Mouse (Mus musculus) limb, embryonic 14.5 days (tissue): ENCODE measurements around the gene Slc25a26. TPM values are rescaled to one million over a fixed set of nuclear protein-coding genes. Genes with fewer than 3 reads are reported as not detected.
"Not testable (repeated sequence)": the region's sequence is repeated elsewhere in the genome, so short reads cannot be mapped to it uniquely, and the experiment has no call there.

Experiments used
- ATAC-seq: fragments of 200-750 bp; cut with Nextera tagmentation; 2 replicates; pipeline ENCODE4 v1.8.0; 2017; ENCODE audit warnings: low read depth, moderate number of reproducible peaks, moderate TSS enrichment; ENCODE audit not compliant: low FRiP score
- DNase-seq: peaks from one replicate; pipeline ENCODE4 v3.0.0-alpha.2; 2015; ENCODE audit warnings: low spot score
- H3K27ac ChIP-seq: fragments of 300-500 bp; sonication (generic); replicated peaks from 2 replicates; pipeline ENCODE4 v1.5.1; 2014; ENCODE audit warnings: low read depth, mild to moderate bottlenecking, low read length, moderate library complexity, mixed read lengths
- H3K27me3 ChIP-seq: fragments of 300-500 bp; sonication (generic); 2 replicates; pipeline ENCODE4 v1.6.1; 2014; ENCODE audit warnings: low read length, mixed read lengths; ENCODE audit not compliant: control insufficient read depth, insufficient read depth
- H3K36me3 ChIP-seq: fragments of 300-500 bp; sonication (generic); 2 replicates; pipeline ENCODE4 v1.6.1; 2014; ENCODE audit warnings: mild to moderate bottlenecking, low read length, moderate library complexity, mixed read lengths; ENCODE audit not compliant: control insufficient read depth, insufficient read depth
- H3K4me1 ChIP-seq: fragments of 300-500 bp; sonication (generic); 2 replicates; pipeline ENCODE4 v1.6.1; 2014; ENCODE audit warnings: antibody characterized with exemption, low read length, mixed read lengths; ENCODE audit not compliant: control insufficient read depth, insufficient read depth
- H3K4me2 ChIP-seq: fragments of 300-500 bp; sonication (generic); replicated peaks from 2 replicates; pipeline ENCODE4 v1.6.1; 2014; ENCODE audit warnings: low read depth, mild to moderate bottlenecking, low read length, moderate library complexity; ENCODE audit not compliant: severe bottlenecking
- H3K4me3 ChIP-seq: fragments of 300-500 bp; sonication (generic); replicated peaks from 2 replicates; pipeline ENCODE4 v1.5.1; 2014; ENCODE audit warnings: low read length
- H3K9ac ChIP-seq: fragments of 300-500 bp; sonication (generic); 2 replicates; pipeline ENCODE4 v1.6.1; 2014; ENCODE audit warnings: mild to moderate bottlenecking, low read depth, low read length, moderate library complexity; ENCODE audit not compliant: severe bottlenecking
- H3K9me3 ChIP-seq: fragments of 300-500 bp; sonication (generic); 2 replicates; pipeline ENCODE4 v1.6.1; 2016; ENCODE audit warnings: low read length; ENCODE audit not compliant: control insufficient read depth
- POLR2A ChIP-seq: fragments of 200-500 bp; IDR thresholded peaks from 2 replicates; pipeline ENCODE4 v1.8.0; 2012; ENCODE audit warnings: inconsistent platforms, mild to moderate bottlenecking, moderate library complexity, borderline replicate concordance; ENCODE audit not compliant: insufficient read depth, insufficient read length; ENCODE audit errors: extremely low read depth
- WGBS: fragments of 180-500 bp; shearing (Covaris S2); extraction: QIAGEN DNeasy Blood & Tissue Kit; methylation state at CpG from one replicate; pipeline ENCODE4 v1.1.7; 2014; 5-methylcytosine and 5-hydroxymethylcytosine counted together
- polyA plus RNA-seq, 2 experiments: library from polyadenylated mRNA; depleted of rRNA in 1 of 2; stranded (reverse) in 1 of 2; unstranded in 1 of 2; fragments of >200 nt; fragmentation: Nextera tagmentation in 1 of 2; extraction: Ambion mirVana in 1 of 2; gene quantifications; 2 replicates each; pipeline versions ENCODE4 v1.2.1 to v1.2.3; 2012 to 2014

The Slc25a26 gene
- polyA plus RNA-seq, 2 experiments, result 7.1 to 9.3 TPM

- Histone ChIP-seq H3K4me1 (no peaks in the 10 kb centered on the region), H3K27me3 (no peaks in the 10 kb centered on the region), H3K4me2 (no peak overlapping the region), H3K9me3 (0 out of 2 replicates have a peak, but pooled peaks cover 2% of the 10 kb centered on the region), H3K27ac (no peak overlapping the region), H3K4me3 (no peak overlapping the region), H3K36me3 (no peaks in the 10 kb centered on the region), H3K9ac (no peak overlapping the region)
- TF ChIP-seq POLR2A, result no peak
- no peak for ATAC-seq
- no peak for DNase-seq
- WGBS, result 90% methylated on average over 5 of the region's 5 CpGs
These were observed 53.0 kb downstream of the Slc25a26 start for GRCm38 (mm10) chr6:94553085-94553484.

GRCm38 (mm10) chr6:94558603-94559002 lies 58.5 kb downstream of the Slc25a26 start:
- not testable (repeated sequence) for H3K9ac ChIP-seq, H3K9me3 ChIP-seq, ATAC-seq, H3K4me3 ChIP-seq, DNase-seq, H3K36me3 ChIP-seq, H3K4me2 ChIP-seq, H3K4me1 ChIP-seq, H3K27me3 ChIP-seq, H3K27ac ChIP-seq
- WGBS, result 65% methylated on average over 1 of the region's 1 CpGs

- Histone ChIP-seq H3K27ac (no peak overlapping the region), H3K4me2 (no peak overlapping the region), H3K27me3 (no peaks in the 10 kb centered on the region), H3K9ac (no peak overlapping the region), H3K9me3 (no peaks in the 10 kb centered on the region), H3K4me3 (no peak overlapping the region), H3K36me3 (no peaks in the 10 kb centered on the region), H3K4me1 (no peaks in the 10 kb centered on the region)
- TF ChIP-seq POLR2A, result no peak
- ATAC-seq, result no peak
- no peak for DNase-seq
- WGBS, result 82% methylated on average over 1 of the region's 1 CpGs
These were observed 60.8 kb downstream of the Slc25a26 start for GRCm38 (mm10) chr6:94560896-94561295.

- H3K27ac ChIP-seq, result no peak overlapping the region
- ATAC-seq (no peak), DNase-seq (no peak)
- no peak overlapping the region for H3K4me2 ChIP-seq
- WGBS, result 24% methylated on average over 1 of the region's 1 CpGs
- no peak overlapping the region for H3K9ac ChIP-seq
- no peaks in the 10 kb centered on the region for H3K36me3 ChIP-seq
- no peak for TF ChIP-seq POLR2A
- H3K4me1 ChIP-seq, result no peaks in the 10 kb centered on the region
- H3K9me3 ChIP-seq, result no peaks in the 10 kb centered on the region
- H3K4me3 ChIP-seq, result no peak overlapping the region
- no peaks in the 10 kb centered on the region for H3K27me3 ChIP-seq
These were observed 61.2 kb downstream of the Slc25a26 start for GRCm38 (mm10) chr6:94561346-94561745.

GRCm38 (mm10) chr6:94563203-94563940 lies 63.2 kb downstream of the Slc25a26 start:
- no peak for DNase-seq
- WGBS, result 47% methylated on average over 8 of the region's 8 CpGs

More at GRCm38 (mm10) chr6:94563203-94563940, 63.2 kb downstream of the Slc25a26 start:
- Histone ChIP-seq H3K9ac (no peak overlapping the region), H3K4me1 (no peaks in the 10 kb centered on the region), H3K4me3 (no peak overlapping the region), H3K27me3 (no peaks in the 10 kb centered on the region), H3K27ac (no peak overlapping the region), H3K36me3 (no peaks in the 10 kb centered on the region), H3K9me3 (no peaks in the 10 kb centered on the region), H3K4me2 (no peak overlapping the region)
- ATAC-seq, result no peak
- TF ChIP-seq POLR2A, result no peak
